Mouse (Mus musculus): ENCODE results near the gene Rsrc1. TPM values are rescaled to one million over a fixed set of nuclear protein-coding genes. Genes with fewer than 3 reads are reported as not detected.

Gene Rsrc1
- polyA plus RNA-seq (2012; rRNA removed): 3.9 and 6.5 TPM in 2 replicates

DNA sequence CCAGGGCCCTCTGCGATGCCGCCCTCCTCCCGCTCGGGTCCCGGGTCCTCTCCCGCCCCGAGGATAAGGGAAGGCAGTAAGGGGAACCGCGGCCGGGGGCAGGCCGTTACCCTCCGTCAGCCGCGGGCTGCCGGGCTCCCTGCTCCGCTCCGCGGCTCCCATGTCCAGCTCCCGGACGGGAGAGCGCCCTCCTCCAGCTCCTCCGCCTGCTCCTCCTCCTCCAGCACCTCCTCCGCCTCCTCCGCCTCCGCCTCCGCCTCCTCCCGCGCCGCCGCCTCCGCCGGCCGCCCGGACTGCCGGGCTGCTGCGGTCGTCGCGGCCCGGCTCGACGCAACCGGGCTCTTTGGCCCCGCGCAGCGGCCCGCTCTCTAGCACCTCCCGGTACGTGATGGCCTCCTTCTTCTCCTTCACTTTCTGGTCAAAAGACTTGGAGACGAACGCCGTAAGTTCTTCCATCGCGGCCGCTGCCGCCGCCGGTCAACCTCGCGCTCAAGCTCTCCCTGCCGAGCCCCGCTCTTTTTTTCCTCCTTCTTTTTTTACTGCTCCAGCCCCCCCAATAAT, at the start of gene Rsrc1:
Gene Rsrc1 (plus strand): TSS at position 290 of the 561 bp plus-strand sequence.
- no peak for DNase-seq (ENCODE audit: low read depth)

- no peak for DNase-seq (ENCODE audit: low read depth)
Measured at GRCm38 (mm10) chr3:66939675-66940074, 41.5 kb upstream of the Rsrc1 start.

- DNase-seq (ENCODE audit: low read depth): no peak
Measured at GRCm38 (mm10) chr3:66955126-66955525, 26.1 kb upstream of the Rsrc1 start.

- DNase-seq (ENCODE audit: low read depth): no peak
Measured at GRCm38 (mm10) chr3:66959972-66960371, 21.2 kb upstream of the Rsrc1 start.

DNA sequence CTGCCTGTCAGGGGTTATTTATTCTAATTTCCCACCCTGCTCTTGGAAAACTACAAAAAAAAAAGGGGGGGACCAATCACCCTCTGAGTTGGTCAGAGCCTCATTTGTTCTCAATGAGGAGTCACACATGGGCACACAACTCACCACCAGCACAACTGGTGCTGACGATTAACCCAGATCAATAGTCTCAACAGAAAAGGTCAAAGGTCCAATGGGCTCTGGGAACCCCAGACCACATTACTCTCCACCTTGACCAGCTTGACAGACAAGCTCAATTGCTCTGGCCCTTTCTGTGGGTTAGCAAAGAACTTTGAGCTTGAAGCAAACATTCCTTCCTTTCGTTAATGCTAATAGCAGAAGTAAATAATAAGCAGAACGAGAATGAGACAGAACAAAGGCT, 16.3 kb upstream of the Rsrc1 start:
- DNase-seq (ENCODE audit: low read depth): no peak

GRCm38 (mm10) chr3:66967508-66967907, 13.7 kb upstream of the Rsrc1 start:
- DNase-seq (ENCODE audit: low read depth): no peak

- DNase-seq (ENCODE audit: low read depth): no peak
Measured at GRCm38 (mm10) chr3:66970261-66970660, 10.9 kb upstream of the Rsrc1 start.

- DNase-seq (ENCODE audit: low read depth): no peak
Measured at GRCm38 (mm10) chr3:66970661-66971331, 10.4 kb upstream of the Rsrc1 start.

GRCm38 (mm10) chr3:66972191-66972950, 8.8 kb upstream of the Rsrc1 start:
- DNase-seq (ENCODE audit: low read depth): no peak

DNA sequence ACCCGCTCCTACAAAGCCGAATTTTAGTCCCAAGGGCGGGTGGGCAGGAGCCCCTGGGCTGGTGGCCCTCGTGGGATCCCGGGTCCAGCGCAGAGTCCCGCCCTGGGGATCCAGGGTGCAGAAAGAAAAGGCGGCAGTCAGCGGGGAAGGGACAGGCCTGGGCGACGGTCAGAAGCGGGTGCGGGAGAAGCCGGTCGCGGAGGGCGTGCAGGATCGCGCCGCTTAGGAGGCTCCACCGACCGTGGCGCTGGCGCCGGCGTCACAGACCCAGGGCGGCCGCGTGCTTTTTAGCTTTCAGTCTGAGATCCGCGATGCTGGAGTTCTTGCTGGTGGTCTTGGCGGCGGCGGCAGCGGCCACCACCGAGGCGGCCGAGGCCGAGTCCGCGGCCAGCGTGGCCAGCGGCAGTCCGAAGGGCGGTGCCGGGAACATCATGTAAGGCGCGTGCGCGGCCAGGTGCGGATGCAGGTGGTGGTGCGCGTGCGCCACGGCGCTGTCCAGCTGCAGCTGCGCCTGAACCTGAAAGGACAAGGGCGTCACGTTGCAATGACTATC, 7.7 kb upstream of the Rsrc1 start:
- no peak for DNase-seq (ENCODE audit: low read depth)

DNA sequence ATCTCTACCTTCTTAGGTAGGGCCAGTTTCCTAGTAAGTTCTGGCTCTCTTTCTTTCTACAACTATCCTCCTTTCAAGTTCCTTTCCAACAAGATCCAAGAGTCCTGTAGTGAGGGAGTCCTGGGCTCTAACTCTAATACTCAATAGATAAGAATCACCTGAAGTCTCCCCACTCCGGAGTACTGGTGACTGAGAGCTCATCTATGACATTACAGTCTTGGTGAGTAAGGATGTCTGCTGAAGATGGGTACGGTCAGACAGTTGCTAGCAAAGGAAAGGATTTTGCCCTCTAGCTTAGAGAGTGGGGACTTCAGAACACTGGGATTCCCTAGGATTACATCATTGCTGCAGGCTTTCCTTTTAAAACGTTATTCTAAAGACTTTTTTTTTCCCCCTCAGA, 6.7 kb upstream of the Rsrc1 start:
- DNase-seq (ENCODE audit: low read depth): no peak

DNA sequence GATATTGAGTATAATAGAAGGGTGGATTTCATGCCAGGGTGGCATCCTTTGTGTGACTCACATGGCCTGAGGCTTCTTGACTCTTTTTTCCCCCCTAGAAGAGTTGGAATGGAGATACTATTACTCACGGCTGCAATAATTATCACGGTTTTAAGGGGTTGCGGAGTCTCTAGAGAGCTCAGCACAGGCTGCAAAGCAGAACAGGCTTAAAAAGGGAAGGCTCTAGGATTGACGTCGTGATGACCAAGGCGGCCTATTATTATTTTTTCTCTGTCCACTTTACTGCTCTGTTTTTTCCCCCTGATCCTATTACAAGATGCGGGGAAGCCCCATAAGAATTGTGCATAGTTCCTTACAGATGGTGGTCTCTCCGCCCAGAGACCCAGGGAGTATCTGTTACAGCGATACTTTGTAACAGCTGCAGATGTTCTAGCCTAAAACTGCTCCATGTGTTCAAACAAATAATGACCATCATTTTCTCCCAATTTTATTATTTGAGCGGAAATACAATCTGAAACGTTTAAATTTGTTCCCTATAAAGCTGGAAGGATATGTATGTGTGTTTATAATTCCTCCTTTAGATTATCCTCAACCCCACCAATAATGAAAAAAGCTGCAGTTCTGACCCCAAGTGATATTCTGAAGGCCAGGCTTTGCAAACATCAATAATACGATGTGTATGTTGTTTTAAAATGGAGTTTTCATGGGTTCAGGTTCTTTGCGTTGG, 4.1 kb upstream of the Rsrc1 start:
- DNase-seq (ENCODE audit: low read depth): no peak

GRCm38 (mm10) chr3:66977811-66978456, 3.3 kb upstream of the Rsrc1 start:
- no peak for DNase-seq (ENCODE audit: low read depth)

- no peak for DNase-seq (ENCODE audit: low read depth)
Measured at GRCm38 (mm10) chr3:66978457-66979381, 2.5 kb upstream of the Rsrc1 start.

- no peak for DNase-seq (ENCODE audit: low read depth)
Measured at GRCm38 (mm10) chr3:66979491-66979890, 1.7 kb upstream of the Rsrc1 start.

GRCm38 (mm10) chr3:66980111-66980975, 847 bp upstream of the Rsrc1 start:
- no peak for DNase-seq (ENCODE audit: low read depth)

GRCm38 (mm10) chr3:66981706-66982105, 516 bp downstream of the Rsrc1 start, which contains the start of gene Shox2:
Gene Shox2, minus strand, starts transcription at chr3:66981771.
- no peak for DNase-seq (ENCODE audit: low read depth)

- DNase-seq (ENCODE audit: low read depth): no peak
Measured at GRCm38 (mm10) chr3:66982181-66982911, 1.2 kb downstream of the Rsrc1 start.

DNA sequence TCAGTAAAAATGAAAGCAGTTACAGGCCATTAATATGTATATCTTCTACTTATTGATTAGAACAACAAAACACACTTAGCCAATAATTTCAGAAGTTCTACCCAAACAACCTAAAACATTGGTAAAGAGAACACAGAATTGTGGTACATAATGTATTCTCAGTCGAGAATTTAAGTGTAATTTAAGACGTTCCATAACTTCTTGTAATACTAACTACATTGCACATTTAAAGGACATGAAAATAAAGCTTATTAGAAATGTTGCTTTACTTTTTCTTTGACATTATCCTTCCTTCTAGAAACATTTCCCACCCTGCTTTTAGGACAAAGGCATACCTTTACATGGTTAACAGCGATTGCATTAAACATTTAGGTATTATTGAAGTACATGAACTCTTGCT, 2.3 kb downstream of the Rsrc1 start:
- DNase-seq (ENCODE audit: low read depth): no peak
